Mouse (Mus musculus): ENCODE measurements around the gene Lpxn. TPM values are rescaled to one million over a fixed set of nuclear protein-coding genes. Genes with fewer than 3 reads are reported as not detected.
A peak's percentile ranks its signal among the peaks of the same experiment; 100 is the strongest.

The Lpxn gene
- polyA plus RNA-seq, 1 experiment: 4.8 TPM

GRCm38 (mm10) chr19:12802830-12803229 lies 6.8 kb downstream of the Lpxn start:
- Histone ChIP-seq H3K36me3 (ENCODE audit: control insufficient read depth, insufficient read depth, low read length) (no peaks in the 10 kb centered on the region), H3K4me1 (ENCODE audit: control insufficient read depth, insufficient read depth, insufficient read length, low read length) (peaks cover 2% of the 10 kb centered on the region; the same call in 1 of the 2 replicates), H3K4me3 (ENCODE audit: low read depth, low read length) (no peak overlapping the region), H3K27ac (ENCODE audit: insufficient read depth, low read depth, low read length) (no peak overlapping the region), H3K27me3 (ENCODE audit: control insufficient read depth, insufficient read depth, low read length) (no peaks in the 10 kb centered on the region)
- TF ChIP-seq POLR2A (IDR thresholded peaks at IDR 0.05; ENCODE audit: low read depth, low read length) (no peak), CTCF (IDR thresholded peaks at IDR 0.05; ENCODE audit: extremely low read depth, insufficient read length, insufficient replicate concordance, low read depth, low read length) (no peak)
- 79% methylated on average over 3 of the region's 3 CpGs for WGBS

- TF ChIP-seq POLR2A (IDR thresholded peaks at IDR 0.05; ENCODE audit: low read depth, low read length) (no peak), CTCF (IDR thresholded peaks at IDR 0.05; ENCODE audit: extremely low read depth, insufficient read length, insufficient replicate concordance, low read depth, low read length) (no peak)
- 29% methylated on average over 1 of the region's 1 CpGs for WGBS
- Histone ChIP-seq H3K4me1 (ENCODE audit: control insufficient read depth, insufficient read depth, insufficient read length, low read length) (peaks cover 2% of the 10 kb centered on the region; the same call in 1 of the 2 replicates), H3K27me3 (ENCODE audit: control insufficient read depth, insufficient read depth, low read length) (no peaks in the 10 kb centered on the region), H3K27ac (ENCODE audit: insufficient read depth, low read depth, low read length) (peak overlapping the region; percentile 7; the same call in 1 of the 2 replicates), H3K36me3 (ENCODE audit: control insufficient read depth, insufficient read depth, low read length) (no peaks in the 10 kb centered on the region), H3K4me3 (ENCODE audit: low read depth, low read length) (no peak overlapping the region)
Measured at GRCm38 (mm10) chr19:12804237-12804636, 8.2 kb downstream of the Lpxn start.

GRCm38 (mm10) chr19:12805730-12806129 lies 9.7 kb downstream of the Lpxn start:
- Histone ChIP-seq H3K4me1 (ENCODE audit: control insufficient read depth, insufficient read depth, insufficient read length, low read length) (peaks cover 2% of the 10 kb centered on the region; the same call in 1 of the 2 replicates), H3K36me3 (ENCODE audit: control insufficient read depth, insufficient read depth, low read length) (no peaks in the 10 kb centered on the region), H3K27me3 (ENCODE audit: control insufficient read depth, insufficient read depth, low read length) (no peaks in the 10 kb centered on the region), H3K27ac (ENCODE audit: insufficient read depth, low read depth, low read length) (no peak overlapping the region), H3K4me3 (ENCODE audit: low read depth, low read length) (no peak overlapping the region)
- WGBS: 80% methylated on average over 3 of the region's 3 CpGs
- TF ChIP-seq POLR2A (IDR thresholded peaks at IDR 0.05; ENCODE audit: low read depth, low read length) (no peak), CTCF (IDR thresholded peaks at IDR 0.05; ENCODE audit: extremely low read depth, insufficient read length, insufficient replicate concordance, low read depth, low read length) (no peak)

- WGBS: 45% methylated on average over 2 of the region's 2 CpGs
Measured at GRCm38 (mm10) chr19:12806214-12806613, 10.2 kb downstream of the Lpxn start.

GRCm38 (mm10) chr19:12812644-12813364 lies 16.8 kb downstream of the Lpxn start:
- TF ChIP-seq POLR2A (IDR thresholded peaks at IDR 0.05; ENCODE audit: low read depth, low read length) (no peak), CTCF (IDR thresholded peaks at IDR 0.05; ENCODE audit: extremely low read depth, insufficient read length, insufficient replicate concordance, low read depth, low read length) (no peak)
- Histone ChIP-seq H3K4me3 (ENCODE audit: low read depth, low read length) (no peak overlapping the region), H3K36me3 (ENCODE audit: control insufficient read depth, insufficient read depth, low read length) (0 out of 2 replicates have a peak, but pooled peaks cover 1% of the 10 kb centered on the region), H3K27me3 (ENCODE audit: control insufficient read depth, insufficient read depth, low read length) (no peaks in the 10 kb centered on the region), H3K27ac (ENCODE audit: insufficient read depth, low read depth, low read length) (no peak overlapping the region), H3K4me1 (ENCODE audit: control insufficient read depth, insufficient read depth, insufficient read length, low read length) (no peaks in the 10 kb centered on the region)
- WGBS: 75% methylated on average over 1 of the region's 1 CpGs

More at GRCm38 (mm10) chr19:12806214-12806613, 10.2 kb downstream of the Lpxn start:
- TF ChIP-seq POLR2A (IDR thresholded peaks at IDR 0.05; ENCODE audit: low read depth, low read length) (no peak), CTCF (IDR thresholded peaks at IDR 0.05; ENCODE audit: extremely low read depth, insufficient read length, insufficient replicate concordance, low read depth, low read length) (no peak)
- Histone ChIP-seq H3K36me3 (ENCODE audit: control insufficient read depth, insufficient read depth, low read length) (no peaks in the 10 kb centered on the region), H3K27ac (ENCODE audit: insufficient read depth, low read depth, low read length) (no peak overlapping the region), H3K27me3 (ENCODE audit: control insufficient read depth, insufficient read depth, low read length) (no peaks in the 10 kb centered on the region), H3K4me1 (ENCODE audit: control insufficient read depth, insufficient read depth, insufficient read length, low read length) (peaks cover 2% of the 10 kb centered on the region; the same call in 1 of the 2 replicates), H3K4me3 (ENCODE audit: low read depth, low read length) (no peak overlapping the region)

- WGBS: 71% methylated on average over 1 of the region's 1 CpGs
Measured at GRCm38 (mm10) chr19:12813883-12814282, 17.9 kb downstream of the Lpxn start.

GRCm38 (mm10) chr19:12818507-12818906 lies 22.5 kb downstream of the Lpxn start:
- no peaks in the 10 kb centered on the region for H3K36me3 ChIP-seq (ENCODE audit: control insufficient read depth, insufficient read depth, low read length)
- H3K4me1 ChIP-seq (ENCODE audit: control insufficient read depth, insufficient read depth, insufficient read length, low read length): no peaks in the 10 kb centered on the region
- H3K4me3 ChIP-seq (ENCODE audit: low read depth, low read length): no peak overlapping the region
- H3K27me3 ChIP-seq (ENCODE audit: control insufficient read depth, insufficient read depth, low read length): no peaks in the 10 kb centered on the region
- no peak overlapping the region for H3K27ac ChIP-seq (ENCODE audit: insufficient read depth, low read depth, low read length)
- 75% methylated on average over 1 of the region's 1 CpGs for WGBS
- TF ChIP-seq CTCF (IDR thresholded peaks at IDR 0.05; ENCODE audit: extremely low read depth, insufficient read length, insufficient replicate concordance, low read depth, low read length) (no peak), POLR2A (IDR thresholded peaks at IDR 0.05; ENCODE audit: low read depth, low read length) (no peak)

More at GRCm38 (mm10) chr19:12813883-12814282, 17.9 kb downstream of the Lpxn start:
- 0 out of 2 replicates have a peak, but pooled peaks cover 1% of the 10 kb centered on the region for H3K36me3 ChIP-seq (ENCODE audit: control insufficient read depth, insufficient read depth, low read length)
- TF ChIP-seq CTCF (IDR thresholded peaks at IDR 0.05; ENCODE audit: extremely low read depth, insufficient read length, insufficient replicate concordance, low read depth, low read length) (no peak), POLR2A (IDR thresholded peaks at IDR 0.05; ENCODE audit: low read depth, low read length) (no peak)
- H3K4me1 ChIP-seq (ENCODE audit: control insufficient read depth, insufficient read depth, insufficient read length, low read length): no peaks in the 10 kb centered on the region
- no peak overlapping the region for H3K27ac ChIP-seq (ENCODE audit: insufficient read depth, low read depth, low read length)
- no peak overlapping the region for H3K4me3 ChIP-seq (ENCODE audit: low read depth, low read length)
- no peaks in the 10 kb centered on the region for H3K27me3 ChIP-seq (ENCODE audit: control insufficient read depth, insufficient read depth, low read length)

All from small intestine, adult 2 months (tissue).